Comparison of ENCODE assay signal across 18 mouse cellular contexts in genomic region chr2:163422895-163423660, GRCm38 (mm10). TPM values are rescaled to one million over a fixed set of nuclear protein-coding genes. Genes with fewer than 3 reads are reported as not detected.
DNase-seq lines count a peak whose midpoint lies in the region; ATAC-seq and TF ChIP-seq lines count a peak whose summit lies in the region.
"Had no signal": no experiment of that assay in that cellular context is flagged by ENCODE, and none has a peak within 500 bp of the region (broad histone marks: within the 10 kb centered on the region; RNA-seq: fewer than 3 reads in every experiment).

No protein-coding gene starts in this region.

- H3K27me3 ChIP-seq in kidney, adult 2 months (replicated peaks; ENCODE audit: control insufficient read depth, insufficient read depth, low read length), result no peaks in the 10 kb centered on the region
- H3K27me3 ChIP-seq in kidney, embryonic 14.5 days (ENCODE audit: control insufficient read depth, insufficient read depth, low read length), result no peaks in the 10 kb centered on the region
- H3K27me3 ChIP-seq: hindbrain, embryonic 15.5 days; lung, embryonic 15.5 days; stomach, embryonic 15.5 days had no signal

- H3K9ac ChIP-seq in kidney, embryonic 14.5 days (ENCODE audit: low read depth, low read length), result no peak overlapping the region
- H3K9ac ChIP-seq: hindbrain, embryonic 15.5 days; lung, embryonic 15.5 days; stomach, embryonic 15.5 days had no signal

- no peak overlapping the region for H3K4me2 ChIP-seq in kidney, embryonic 14.5 days (replicated peaks; ENCODE audit: low read depth, low read length)
- H3K4me2 ChIP-seq: hindbrain, embryonic 15.5 days; lung, embryonic 15.5 days; stomach, embryonic 15.5 days had no signal

- no peak overlapping the region for H3K4me3 ChIP-seq in kidney, adult 2 months (ENCODE audit: insufficient read depth, low read depth, low read length)
- H3K4me3 ChIP-seq in kidney, embryonic 14.5 days (ENCODE audit: low read length), result no peak overlapping the region
- H3K4me3 ChIP-seq: hindbrain, embryonic 15.5 days; lung, embryonic 15.5 days; midbrain, embryonic 10.5 days; stomach, embryonic 15.5 days had no signal

- ATAC-seq in kidney, embryonic 14.5 days (ENCODE audit: low FRiP score, low TSS enrichment), result no peak

- TF ChIP-seq POLR2A in kidney, adult 2 months (IDR thresholded peaks at IDR 0.05; ENCODE audit: low read depth, low read length), result no peak

- no peaks in the 10 kb centered on the region for H3K36me3 ChIP-seq in kidney, adult 2 months (ENCODE audit: control insufficient read depth, insufficient read depth, low read length)
- H3K36me3 ChIP-seq in kidney, embryonic 14.5 days (ENCODE audit: control insufficient read depth, insufficient read depth, low read length), result no peaks in the 10 kb centered on the region
- H3K36me3 ChIP-seq: lung, embryonic 15.5 days; stomach, embryonic 15.5 days had no signal

- no peak for TF ChIP-seq CTCF in kidney, adult 2 months (conservative IDR thresholded peaks at IDR 0.05; ENCODE audit: insufficient read depth, insufficient read length, low read depth, low read length)

- H3K4me1 ChIP-seq in kidney, adult 2 months (ENCODE audit: control insufficient read depth, insufficient read depth, low read length), result peaks cover 16% of the 10 kb centered on the region; the same call in 1 of the 2 replicates
- H3K4me1 ChIP-seq in kidney, embryonic 14.5 days (ENCODE audit: control insufficient read depth, insufficient read depth, low read length), result peaks cover 7% of the 10 kb centered on the region

- peak; percentile 48 for DNase-seq in gastrocnemius, adult 18-20 months (ENCODE audit: low spot score)
- DNase-seq in gastrocnemius, postnatal 25 days, result no peak
- peak; percentile 87 for DNase-seq in kidney, adult 2 months
- peak; percentile 69 for DNase-seq in 416B (ENCODE audit: low read depth)
- peak; percentile 87 for DNase-seq in kidney, adult 9 months
- no peak for DNase-seq in left cerebral cortex, postnatal 10 days (ENCODE audit: extremely low spot score in 1 of 2, low spot score in 2 of 2)
- DNase-seq in layer of hippocampus, adult 11-12 months (ENCODE audit: low spot score), result no peak
- DNase-seq: adrenal gland, postnatal 10 days; cerebellum, postnatal 14 days; retina, postnatal 1 day had no signal

- intact Hi-C loops in left cerebral cortex, postnatal 10 days (cut with DNase I), result no loop called here

- H3K27ac ChIP-seq in kidney, adult 2 months (ENCODE audit: insufficient read depth, low read depth, low read length), result 0 out of 2 replicates have a peak overlapping the region, but pooled peaks have one; percentile 22
- H3K27ac ChIP-seq in kidney, embryonic 14.5 days (ENCODE audit: low read depth, low read length), result no peak overlapping the region
- H3K27ac ChIP-seq: hindbrain, embryonic 15.5 days; lung, embryonic 15.5 days; midbrain, embryonic 10.5 days; stomach, embryonic 15.5 days had no signal

- 59% methylated on average over 9 of the region's 9 CpGs for WGBS in kidney, adult 2 months
- 88% methylated on average over 9 of the region's 9 CpGs for WGBS in kidney, embryonic 14.5 days

- no peaks in the 10 kb centered on the region for H3K9me3 ChIP-seq in kidney, embryonic 14.5 days (ENCODE audit: control insufficient read depth, low read length)
- H3K9me3 ChIP-seq: hindbrain, embryonic 15.5 days; lung, embryonic 15.5 days; midbrain, embryonic 10.5 days; stomach, embryonic 15.5 days had no signal

RNA-seq across cellular contexts. Expression of gene Oser1, which starts 1.4 kb away (rescaled TPM):
- total RNA-seq in gastrocnemius, adult 18-20 months (2021), result 10 to 100 TPM; 31.4 to 38.1 TPM
- total RNA-seq in gastrocnemius, postnatal 25 days (2021), result 10 to 100 TPM; 23.8 to 27.0 TPM
- polyA plus RNA-seq in kidney, adult 2 months (2012; rRNA removed), result 11.5 and 13.9 TPM in 2 replicates
- polyA plus RNA-seq in kidney, embryonic 14.5 days (2014; fragmentation: Nextera tagmentation; extraction: Ambion mirVana), result 74.4 and 93.3 TPM in 2 replicates
- total RNA-seq in left cerebral cortex, postnatal 10 days (2021), result 10 to 100 TPM; 19.5 to 21.6 TPM

RNA-seq across cellular contexts. Expression of gene Gdap1l1, which starts 15.2 kb away (rescaled TPM):
- under 1 TPM in 1 of 2 experiments, not detected in 1; 0.21 TPM for total RNA-seq in gastrocnemius, adult 18-20 months (2021)
- total RNA-seq in gastrocnemius, postnatal 25 days (2021), result not detected
- polyA plus RNA-seq in kidney, adult 2 months (2012; rRNA removed), result 0.31 and 0.38 TPM in 2 replicates
- 0.41 and 0.74 TPM in 2 replicates for polyA plus RNA-seq in kidney, embryonic 14.5 days (2014; fragmentation: Nextera tagmentation; extraction: Ambion mirVana)
- 10 to 100 TPM; 95.2 to 95.5 TPM for total RNA-seq in left cerebral cortex, postnatal 10 days (2021)
- total RNA-seq: heart, adult 18-20 months; heart, postnatal 10 days; neutrophil, adult 5-6 weeks had no signal

RNA-seq across cellular contexts. Expression of gene Jph2, which starts 25.3 kb away (rescaled TPM):
- total RNA-seq in gastrocnemius, adult 18-20 months (2021), result 100 to 1,000 TPM; 401 to 487 TPM
- 100 to 1,000 TPM; 424 to 451 TPM for total RNA-seq in gastrocnemius, postnatal 25 days (2021)
- polyA plus RNA-seq in kidney, adult 2 months (2012; rRNA removed), result 3.1 and 3.8 TPM in 2 replicates
- polyA plus RNA-seq in kidney, embryonic 14.5 days (2014; fragmentation: Nextera tagmentation; extraction: Ambion mirVana), result 1.0 and 1.6 TPM in 2 replicates
- under 1 TPM; 0.61 to 0.75 TPM for total RNA-seq in left cerebral cortex, postnatal 10 days (2021)
- total RNA-seq: neutrophil, adult 5-6 weeks had no signal

RNA-seq across cellular contexts. Expression of gene Fitm2, which starts 49.4 kb away (rescaled TPM):
- 10 to 100 TPM; 76.5 TPM for total RNA-seq in gastrocnemius, adult 18-20 months (2021)
- 10 to 100 TPM; 72.3 to 83.1 TPM for total RNA-seq in gastrocnemius, postnatal 25 days (2021)
- 19.9 and 21.9 TPM in 2 replicates for polyA plus RNA-seq in kidney, adult 2 months (2012; rRNA removed)
- polyA plus RNA-seq in kidney, embryonic 14.5 days (2014; fragmentation: Nextera tagmentation; extraction: Ambion mirVana), result 5.0 and 9.3 TPM in 2 replicates
- 10 to 100 TPM; 17.0 to 18.9 TPM for total RNA-seq in left cerebral cortex, postnatal 10 days (2021)

Comparison
In these comparisons a context has a peak if more than half of its experiments do, and no peak if none do; other contexts are left out.
1. DNase-seq: peak in gastrocnemius, adult 18-20 months (single experiment), kidney, adult 2 months (single experiment), 416B (single experiment) and kidney, adult 9 months (single experiment); none in gastrocnemius, postnatal 25 days (single experiment), left cerebral cortex, postnatal 10 days (0 of 2) and layer of hippocampus, adult 11-12 months (single experiment).
2. RNA of gene Gdap1l1, which starts 15.2 kb away (total RNA-seq): 95.2 to 95.5 TPM in left cerebral cortex, postnatal 10 days; 0.21 TPM in gastrocnemius, adult 18-20 months and not detected in gastrocnemius, postnatal 25 days; every median in the first group is over 10 times any median in the second.
3. RNA of gene Jph2, which starts 25.3 kb away (total RNA-seq): 401 to 487 TPM in gastrocnemius, adult 18-20 months and 424 to 451 TPM in gastrocnemius, postnatal 25 days; 0.61 to 0.75 TPM in left cerebral cortex, postnatal 10 days; every median in the first group is over 100 times any median in the second.